Mouse (Mus musculus) liver, embryonic 11.5 days (tissue): ENCODE data around the gene Lekr1. TPM values are rescaled to one million over a fixed set of nuclear protein-coding genes. Genes with fewer than 3 reads are reported as not detected.

Source experiments
- ATAC-seq: fragments of 200-750 bp; cut with Nextera tagmentation; replicated peaks from 2 replicates; pipeline ENCODE4 v1.8.0; 2017; ENCODE audit warnings: moderate number of reproducible peaks, mild to moderate bottlenecking, moderate TSS enrichment, moderate library complexity; ENCODE audit not compliant: low FRiP score
- DNase-seq: peaks from one replicate; pipeline ENCODE4 v3.0.0-alpha.2; 2017; ENCODE audit warnings: low spot score
- H3K27ac ChIP-seq: fragments of 300-500 bp; sonication (generic); 2 replicates; pipeline ENCODE4 v1.5.1; 2014; ENCODE audit warnings: mild to moderate bottlenecking, low read depth, low read length, control low read depth
- H3K27me3 ChIP-seq: fragments of 300-500 bp; sonication (generic); replicated peaks from 2 replicates; pipeline ENCODE4 v1.6.1; 2014; ENCODE audit warnings: low read length, mixed read lengths; ENCODE audit not compliant: control insufficient read depth, insufficient read depth
- H3K36me3 ChIP-seq: fragments of 300-500 bp; sonication (generic); 2 replicates; pipeline ENCODE4 v1.6.1; 2014; ENCODE audit warnings: mild to moderate bottlenecking, low read length, moderate library complexity, mixed read lengths; ENCODE audit not compliant: control insufficient read depth, insufficient read depth
- H3K4me1 ChIP-seq: fragments of 300-500 bp; sonication (generic); replicated peaks from 2 replicates; pipeline ENCODE4 v1.6.1; 2014; ENCODE audit warnings: low read length, mixed read lengths; ENCODE audit not compliant: control insufficient read depth, insufficient read depth
- H3K4me2 ChIP-seq: fragments of 300-500 bp; sonication (generic); 2 replicates; pipeline ENCODE4 v1.6.1; 2014; ENCODE audit warnings: mild to moderate bottlenecking, control low read depth, moderate library complexity
- H3K4me3 ChIP-seq: fragments of 300-500 bp; sonication (generic); 2 replicates; pipeline ENCODE4 v1.5.1; 2014; ENCODE audit warnings: low read depth, low read length, control low read depth
- H3K9ac ChIP-seq: fragments of 300-500 bp; sonication (generic); 2 replicates; pipeline ENCODE4 v1.6.1; 2014; ENCODE audit warnings: low read depth, low read length, control low read depth
- H3K9me3 ChIP-seq: fragments of 300-500 bp; sonication (generic); 2 replicates; pipeline ENCODE4 v1.6.1; 2016; ENCODE audit warnings: low read length, inconsistent platforms, mixed read lengths; ENCODE audit not compliant: control insufficient read depth
- WGBS: fragments of 180-500 bp; shearing (Covaris S2); extraction: QIAGEN DNeasy Blood & Tissue Kit; methylation state at CpG from one replicate; pipeline ENCODE4 v1.1.7; 2014; 5-methylcytosine and 5-hydroxymethylcytosine counted together
- polyA plus RNA-seq: library from polyadenylated mRNA; unstranded; fragments of >200 nt; fragmentation: Nextera tagmentation; extraction: Ambion mirVana; gene quantifications from 2 replicates; pipeline ENCODE4 v1.2.1, GENCODE M21; 2014

The Lekr1 gene
- polyA plus RNA-seq, 1 experiment from 2014 or later = 3.7 TPM

- H3K27me3 ChIP-seq = no peaks in the 10 kb centered on the region
- WGBS = 80% methylated on average over 8 of the region's 8 CpGs
- no peak overlapping the region for H3K4me2 ChIP-seq
- ATAC-seq (no peak), DNase-seq (no peak)
- no peaks in the 10 kb centered on the region for H3K9me3 ChIP-seq
- H3K4me3 ChIP-seq = no peak overlapping the region
- H3K9ac ChIP-seq = no peak overlapping the region
- no peaks in the 10 kb centered on the region for H3K36me3 ChIP-seq
- no peak overlapping the region for H3K27ac ChIP-seq
- H3K4me1 ChIP-seq = no peaks in the 10 kb centered on the region
These were observed 175.1 kb downstream of the Lekr1 start for GRCm38 (mm10) chr3:65841175-65841574.

- Histone ChIP-seq H3K36me3 (no peaks in the 10 kb centered on the region), H3K9me3 (no peaks in the 10 kb centered on the region), H3K27me3 (no peaks in the 10 kb centered on the region), H3K4me2 (no peak overlapping the region), H3K27ac (no peak overlapping the region), H3K9ac (no peak overlapping the region), H3K4me3 (no peak overlapping the region), H3K4me1 (no peaks in the 10 kb centered on the region)
- ATAC-seq (no peak), DNase-seq (peak; percentile 6)
- 81% methylated on average over 5 of the region's 5 CpGs for WGBS
These were observed 176.6 kb downstream of the Lekr1 start for GRCm38 (mm10) chr3:65842515-65843184.

DNA sequence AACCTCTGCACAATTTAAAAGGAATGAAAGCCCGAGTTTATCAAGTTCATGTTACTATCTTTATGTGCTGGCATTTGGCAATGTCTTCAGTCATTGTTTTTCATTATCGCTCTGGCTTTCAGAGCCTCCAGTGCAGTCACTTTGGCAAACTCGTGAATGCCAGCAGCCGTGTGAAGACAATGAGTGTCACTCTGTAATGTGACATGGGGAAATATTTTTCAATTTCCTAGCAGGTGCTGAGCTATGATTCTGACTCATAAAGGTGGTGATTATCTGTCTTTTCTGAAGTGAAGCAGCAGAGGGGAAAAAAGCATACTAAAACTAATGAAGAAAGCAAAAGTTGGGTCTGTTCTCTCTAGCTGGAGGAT lies 177.1 kb downstream of the Lekr1 start:
- no peaks in the 10 kb centered on the region for H3K4me1 ChIP-seq
- H3K4me2 ChIP-seq = no peak overlapping the region
- H3K27ac ChIP-seq = no peak overlapping the region
- no peak overlapping the region for H3K9ac ChIP-seq
- DNase-seq = no peak
- no peaks in the 10 kb centered on the region for H3K27me3 ChIP-seq
- WGBS = 56% methylated on average over 4 of the region's 4 CpGs
- H3K9me3 ChIP-seq = no peaks in the 10 kb centered on the region
- no peak overlapping the region for H3K4me3 ChIP-seq
- H3K36me3 ChIP-seq = no peaks in the 10 kb centered on the region
- no peak for ATAC-seq

GRCm38 (mm10) chr3:65844302-65844701 lies 178.3 kb downstream of the Lekr1 start:
- Histone ChIP-seq H3K4me2 (no peak overlapping the region), H3K4me1 (no peaks in the 10 kb centered on the region), H3K4me3 (no peak overlapping the region), H3K9me3 (no peaks in the 10 kb centered on the region), H3K27ac (no peak overlapping the region), H3K9ac (no peak overlapping the region), H3K27me3 (no peaks in the 10 kb centered on the region), H3K36me3 (no peaks in the 10 kb centered on the region)
- peak; percentile 30 for DNase-seq
- ATAC-seq = no peak
- WGBS = 82% methylated on average over 10 of the region's 10 CpGs

- no peak overlapping the region for H3K4me3 ChIP-seq
- WGBS = 75% methylated on average over 8 of the region's 8 CpGs
- no peaks in the 10 kb centered on the region for H3K36me3 ChIP-seq
- no peak overlapping the region for H3K27ac ChIP-seq
- DNase-seq = peak; percentile 28
- no peaks in the 10 kb centered on the region for H3K9me3 ChIP-seq
- ATAC-seq = no peak
- no peaks in the 10 kb centered on the region for H3K4me1 ChIP-seq
- no peak overlapping the region for H3K4me2 ChIP-seq
- H3K27me3 ChIP-seq = no peaks in the 10 kb centered on the region
- H3K9ac ChIP-seq = no peak overlapping the region
These were observed 179.0 kb downstream of the Lekr1 start for GRCm38 (mm10) chr3:65844851-65845552.

- H3K27me3 ChIP-seq = no peaks in the 10 kb centered on the region
- no peak for ATAC-seq
These were observed 181.2 kb downstream of the Lekr1 start for GRCm38 (mm10) chr3:65847158-65847787.

GRCm38 (mm10) chr3:65853746-65854145 lies 187.7 kb downstream of the Lekr1 start:
- peak; percentile 7 for DNase-seq
- Histone ChIP-seq H3K4me1 (no peaks in the 10 kb centered on the region; the same call in 1 of the 2 replicates), H3K4me3 (no peak overlapping the region), H3K4me2 (no peak overlapping the region), H3K27me3 (no peaks in the 10 kb centered on the region), H3K9ac (no peak overlapping the region), H3K36me3 (no peaks in the 10 kb centered on the region), H3K9me3 (no peaks in the 10 kb centered on the region), H3K27ac (no peak overlapping the region)
- ATAC-seq = no peak
- WGBS = 90% methylated on average over 5 of the region's 5 CpGs

More at GRCm38 (mm10) chr3:65847158-65847787, 181.2 kb downstream of the Lekr1 start:
- Histone ChIP-seq H3K9me3 (no peaks in the 10 kb centered on the region), H3K4me1 (no peaks in the 10 kb centered on the region), H3K27ac (no peak overlapping the region), H3K4me2 (no peak overlapping the region), H3K36me3 (no peaks in the 10 kb centered on the region), H3K9ac (no peak overlapping the region), H3K4me3 (no peak overlapping the region)
- WGBS = 84% methylated on average over 4 of the region's 4 CpGs
- DNase-seq = peak; percentile 20

GRCm38 (mm10) chr3:65855521-65855920 lies 189.5 kb downstream of the Lekr1 start:
- DNase-seq = no peak
- no peaks in the 10 kb centered on the region for H3K27me3 ChIP-seq
- ATAC-seq = no peak
- H3K9ac ChIP-seq = no peak overlapping the region
- H3K4me1 ChIP-seq = no peaks in the 10 kb centered on the region; the same call in 1 of the 2 replicates
- H3K9me3 ChIP-seq = no peaks in the 10 kb centered on the region
- 83% methylated on average over 5 of the region's 5 CpGs for WGBS
- no peak overlapping the region for H3K4me2 ChIP-seq
- H3K27ac ChIP-seq = no peak overlapping the region
- no peaks in the 10 kb centered on the region for H3K36me3 ChIP-seq
- no peak overlapping the region for H3K4me3 ChIP-seq
